26 mouse cellular contexts compared by ENCODE assay signal in the genomic region with DNA sequence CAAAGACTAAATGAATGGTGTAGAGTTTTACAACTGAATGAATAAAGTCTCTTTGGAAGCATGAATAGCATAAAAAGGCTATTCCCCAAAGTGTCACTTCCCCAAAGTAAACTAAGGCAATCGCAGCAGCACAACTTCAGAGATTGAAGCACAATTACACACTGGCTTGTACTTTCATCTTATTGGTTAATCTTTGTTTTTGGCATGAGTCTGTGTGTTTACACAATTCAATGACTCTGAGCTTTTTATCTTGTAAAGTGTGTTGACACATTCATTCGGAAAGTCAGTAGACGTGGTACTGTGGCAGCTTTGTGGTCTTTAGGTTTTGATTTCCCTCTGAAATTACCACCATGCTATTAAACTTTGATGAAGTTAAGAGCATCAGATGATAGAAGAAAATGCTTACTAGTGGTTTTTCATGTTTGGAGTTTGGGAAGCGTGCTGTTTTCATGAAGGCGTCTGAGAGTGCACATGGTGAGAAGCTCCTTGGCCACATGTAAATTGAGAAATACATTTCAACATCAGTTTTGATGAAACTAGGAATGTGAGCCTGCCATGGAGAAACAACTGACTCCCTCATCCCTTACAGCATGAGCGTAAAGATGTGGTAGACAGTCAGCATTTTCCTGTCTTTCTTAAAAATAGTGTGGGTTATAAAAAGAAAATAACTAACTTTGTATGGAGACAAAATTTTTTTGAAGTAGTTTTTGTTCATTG.
DNase-seq lines count a peak whose midpoint lies in the region; ATAC-seq and TF ChIP-seq lines count a peak whose summit lies in the region.
"Had no signal": no experiment of that assay in that cellular context is flagged by ENCODE, and none has a peak within 500 bp of the region (broad histone marks: within the 10 kb centered on the region; RNA-seq: fewer than 3 reads in every experiment).

No protein-coding gene starts in this region.

- H3K36me3 ChIP-seq in liver, adult 2 months (ENCODE audit: control insufficient read depth, insufficient read depth, low read length): no peaks in the 10 kb centered on the region
- H3K36me3 ChIP-seq in liver, embryonic 12.5 days: no peaks in the 10 kb centered on the region
- H3K36me3 ChIP-seq in lung, postnatal 0 days (ENCODE audit: insufficient read depth, low read length): no peaks in the 10 kb centered on the region
- H3K36me3 ChIP-seq: embryonic facial prominence, embryonic 10.5 days; embryonic facial prominence, embryonic 13.5 days; forebrain, embryonic 12.5 days; forebrain, embryonic 15.5 days; heart, embryonic 12.5 days; heart, embryonic 15.5 days; hindbrain, embryonic 10.5 days; hindbrain, embryonic 13.5 days had no signal

- TF ChIP-seq POLR2A in liver, adult 2 months (IDR thresholded peaks at IDR 0.05; ENCODE audit: extremely low read depth, insufficient read depth, low read length): no peak

- no peak overlapping the region for H3K9ac ChIP-seq in liver, adult 2 months (ENCODE audit: low read depth, low read length)
- no peak overlapping the region for H3K9ac ChIP-seq in liver, embryonic 12.5 days
- H3K9ac ChIP-seq in lung, postnatal 0 days (replicated peaks; ENCODE audit: low read depth): no peak overlapping the region
- H3K9ac ChIP-seq: embryonic facial prominence, embryonic 13.5 days; forebrain, embryonic 12.5 days; forebrain, embryonic 15.5 days; heart, embryonic 12.5 days; heart, embryonic 15.5 days; hindbrain, embryonic 13.5 days had no signal

- H3K4me1 ChIP-seq in liver, adult 2 months (ENCODE audit: control insufficient read depth, insufficient read depth, low read length): peaks cover 4% of the 10 kb centered on the region; the same call in 1 of the 2 replicates
- H3K4me1 ChIP-seq in liver, embryonic 12.5 days: no peaks in the 10 kb centered on the region
- peaks cover 2% of the 10 kb centered on the region; the same call in 1 of the 2 replicates for H3K4me1 ChIP-seq in lung, postnatal 0 days (ENCODE audit: insufficient read depth, low read depth, low read length)

- H3K79me2 ChIP-seq in liver, adult 2 months (ENCODE audit: control insufficient read depth, insufficient read depth, low read length): no peaks in the 10 kb centered on the region

- TF ChIP-seq CTCF in liver, adult 2 months (IDR thresholded peaks at IDR 0.05; ENCODE audit: low read depth, low read length): no peak
- TF ChIP-seq CTCF in lung, postnatal 0 days (IDR thresholded peaks at IDR 0.05): no peak

- WGBS in liver, adult 2 months: 22% methylated on average over 6 of the region's 6 CpGs
- WGBS in liver, embryonic 12.5 days (ENCODE audit: insufficient replicate concordance): 76% methylated on average over 6 of the region's 6 CpGs
- 55% methylated on average over 6 of the region's 6 CpGs for WGBS in lung, postnatal 0 days

- no peaks in the 10 kb centered on the region for H3K27me3 ChIP-seq in liver, adult 2 months (ENCODE audit: control insufficient read depth, insufficient read depth, low read length)
- H3K27me3 ChIP-seq in liver, embryonic 12.5 days (replicated peaks): no peaks in the 10 kb centered on the region
- H3K27me3 ChIP-seq in lung, postnatal 0 days (replicated peaks; ENCODE audit: insufficient read depth, low read length): no peaks in the 10 kb centered on the region
- H3K27me3 ChIP-seq: embryonic facial prominence, embryonic 13.5 days; heart, embryonic 12.5 days; heart, embryonic 15.5 days; hindbrain, embryonic 13.5 days had no signal

- no peak overlapping the region for H3K27ac ChIP-seq in liver, adult 2 months (replicated peaks; ENCODE audit: insufficient read depth, low read depth, low read length)
- H3K27ac ChIP-seq in liver, embryonic 12.5 days: no peak overlapping the region
- no peak overlapping the region for H3K27ac ChIP-seq in lung, postnatal 0 days (ENCODE audit: low read length)
- H3K27ac ChIP-seq: embryonic facial prominence, embryonic 10.5 days; embryonic facial prominence, embryonic 13.5 days; forebrain, embryonic 12.5 days; forebrain, embryonic 15.5 days; heart, embryonic 15.5 days; hindbrain, embryonic 10.5 days; hindbrain, embryonic 13.5 days had no signal

- H3K4me3 ChIP-seq in liver, adult 2 months (ENCODE audit: insufficient read depth, low read depth, low read length): no peak overlapping the region
- H3K4me3 ChIP-seq in liver, embryonic 12.5 days: no peak overlapping the region
- no peak overlapping the region for H3K4me3 ChIP-seq in lung, postnatal 0 days (ENCODE audit: low read depth, low read length)
- H3K4me3 ChIP-seq: embryonic facial prominence, embryonic 10.5 days; embryonic facial prominence, embryonic 13.5 days; erythroblast, embryonic 14.5 days; forebrain, embryonic 12.5 days; forebrain, embryonic 15.5 days; heart, embryonic 12.5 days; heart, embryonic 15.5 days; hindbrain, embryonic 10.5 days; hindbrain, embryonic 13.5 days had no signal

- H3K9me3 ChIP-seq in liver, embryonic 12.5 days (replicated peaks): no peaks in the 10 kb centered on the region
- no peaks in the 10 kb centered on the region for H3K9me3 ChIP-seq in lung, postnatal 0 days (ENCODE audit: low read length)
- H3K9me3 ChIP-seq: embryonic facial prominence, embryonic 10.5 days; embryonic facial prominence, embryonic 13.5 days; forebrain, embryonic 12.5 days; forebrain, embryonic 15.5 days; heart, embryonic 12.5 days; heart, embryonic 15.5 days; hindbrain, embryonic 10.5 days; hindbrain, embryonic 13.5 days had no signal

- TF ChIP-seq EP300 in lung, postnatal 0 days (IDR thresholded peaks at IDR 0.05): no peak

- ATAC-seq in liver, embryonic 12.5 days: no peak
- ATAC-seq in lung, postnatal 0 days: peak; percentile 32; the same call in 1 of the 2 replicates
- peak; percentile 70 for ATAC-seq in megakaryocyte progenitor cell, adult 5-6 weeks (replicated peaks; ENCODE audit: poor library complexity)
- ATAC-seq: CD4-positive, CD25-positive, alpha-beta regulatory T cell, adult 4 months; forebrain, embryonic 15.5 days; hindbrain, embryonic 16.5 days had no signal

- peak; percentile 91 for DNase-seq in liver, adult 2 months (ENCODE audit: extremely low read depth, low read depth, low spot score)
- peak; percentile 33 for DNase-seq in lung, postnatal 0 days (ENCODE audit: low spot score)
- no peak for DNase-seq in lung, postnatal 4 days
- DNase-seq in embryo, embryonic 9.5 days (ENCODE audit: extremely low spot score): no peak
- DNase-seq: adrenal gland, adult 2 months; adrenal gland, postnatal 14 days; cerebellum, adult 11 months; cerebellum, adult 2 months; cerebellum, adult 9-11 months; cerebellum, postnatal 25 days; gastrocnemius, postnatal 25 days; heart, postnatal 10 days; heart, postnatal 36 days had no signal

- no peak overlapping the region for H3K4me2 ChIP-seq in liver, embryonic 12.5 days
- no peak overlapping the region for H3K4me2 ChIP-seq in lung, postnatal 0 days (replicated peaks; ENCODE audit: low read depth, low read length)
- H3K4me2 ChIP-seq: embryonic facial prominence, embryonic 13.5 days; forebrain, embryonic 12.5 days; forebrain, embryonic 15.5 days; heart, embryonic 12.5 days; heart, embryonic 15.5 days; hindbrain, embryonic 13.5 days had no signal

Comparison
In these comparisons a context has a peak if more than half of its experiments do, and no peak if none do; other contexts are left out.
1. DNase-seq: peak in liver, adult 2 months (single experiment) and lung, postnatal 0 days (single experiment); none in lung, postnatal 4 days (0 of 2) and embryo, embryonic 9.5 days (single experiment).